Mouse (Mus musculus) heart, embryonic 13.5 days (tissue): Measurements from ENCODE around the gene Ubxn2a. TPM values are rescaled to one million over a fixed set of nuclear protein-coding genes. Genes with fewer than 3 reads are reported as not detected.

Experiments used
- ATAC-seq: fragments of 200-750 bp; cut with Nextera tagmentation; 2 replicates; pipeline ENCODE4 v1.8.0; 2017; ENCODE audit warnings: moderate TSS enrichment; ENCODE audit not compliant: insufficient number of reproducible peaks, low FRiP score, low TSS enrichment; ENCODE audit errors: extremely low read depth
- H3K27ac ChIP-seq: fragments of 300-500 bp; sonication (generic); replicated peaks from 2 replicates; pipeline ENCODE4 v1.5.1; 2015; ENCODE audit warnings: moderate library complexity, mild to moderate bottlenecking, inconsistent platforms
- H3K27me3 ChIP-seq: fragments of 300-500 bp; sonication (generic); replicated peaks from 2 replicates; pipeline ENCODE4 v1.6.1; 2015; ENCODE audit warnings: mild to moderate bottlenecking, inconsistent platforms
- H3K36me3 ChIP-seq: fragments of 300-500 bp; sonication (generic); 2 replicates; pipeline ENCODE4 v1.6.1; 2015; ENCODE audit warnings: mild to moderate bottlenecking, inconsistent platforms
- H3K4me1 ChIP-seq: fragments of 300-500 bp; sonication (generic); 2 replicates; pipeline ENCODE4 v1.6.1; 2015; ENCODE audit warnings: inconsistent platforms
- H3K4me2 ChIP-seq: fragments of 300-500 bp; sonication (generic); 2 replicates; pipeline ENCODE4 v1.6.1; 2015; ENCODE audit warnings: inconsistent platforms, mild to moderate bottlenecking, moderate library complexity
- H3K4me3 ChIP-seq: fragments of 300-500 bp; sonication (generic); 2 replicates; pipeline ENCODE4 v1.5.1; 2015; ENCODE audit warnings: moderate library complexity, mild to moderate bottlenecking, inconsistent platforms
- H3K9ac ChIP-seq: fragments of 300-500 bp; sonication (generic); 2 replicates; pipeline ENCODE4 v1.6.1; 2015; ENCODE audit warnings: inconsistent platforms, mild to moderate bottlenecking, moderate library complexity
- H3K9me3 ChIP-seq: fragments of 300-500 bp; sonication (generic); 2 replicates; pipeline ENCODE4 v1.6.1; 2016; ENCODE audit warnings: inconsistent platforms
- WGBS: fragments of 180-500 bp; shearing (Covaris S2); methylation state at CpG from one replicate; pipeline ENCODE4 v1.1.7; 2015; ENCODE audit warnings: mixed read lengths; 5-methylcytosine and 5-hydroxymethylcytosine counted together
- polyA plus RNA-seq: library from polyadenylated mRNA; unstranded; fragments of >200 nt; fragmentation: Nextera tagmentation; extraction: Ambion mirVana; gene quantifications from 2 replicates; pipeline ENCODE4 v1.2.1, GENCODE M21; 2015

The Ubxn2a gene
- 25.8 and 30.2 TPM in 2 replicates for polyA plus RNA-seq

- under 1% methylated on average over 122 of the region's 125 CpGs for WGBS
- H3K9me3 ChIP-seq = no peaks in the 10 kb centered on the region; the same call in 1 of the 2 replicates
- no peaks in the 10 kb centered on the region for H3K27me3 ChIP-seq
- no peaks in the 10 kb centered on the region for H3K36me3 ChIP-seq
- peaks cover 6% of the 10 kb centered on the region for H3K4me1 ChIP-seq
- peak within 1 kb of the TSS; percentile 84 for H3K4me2 ChIP-seq
- peak within 1 kb of the TSS; percentile 95 for H3K9ac ChIP-seq
- ATAC-seq = peak; percentile 91
- peak within 1 kb of the TSS; percentile 91 for H3K27ac ChIP-seq
- H3K4me3 ChIP-seq = peak within 1 kb of the TSS; percentile 80
Observed at GRCm38 (mm10) chr12:4906951-4907906, at the start of gene Ubxn2a. TSS of gene Ubxn2a (minus strand) at chr12:4907705.

GRCm38 (mm10) chr12:4953156-4953555 is 45.7 kb upstream of the Ubxn2a start:
- no peak overlapping the region for H3K27ac ChIP-seq
- H3K27me3 ChIP-seq = no peaks in the 10 kb centered on the region
- no peak overlapping the region for H3K9ac ChIP-seq
- no peak overlapping the region for H3K4me2 ChIP-seq
- no peak overlapping the region for H3K4me3 ChIP-seq
- no peaks in the 10 kb centered on the region for H3K9me3 ChIP-seq
- H3K4me1 ChIP-seq = no peaks in the 10 kb centered on the region
- WGBS = 81% methylated on average over 4 of the region's 4 CpGs
- no peak for ATAC-seq
- H3K36me3 ChIP-seq = peaks cover 74% of the 10 kb centered on the region

GRCm38 (mm10) chr12:4952272-4952671 is 44.8 kb upstream of the Ubxn2a start:
- no peaks in the 10 kb centered on the region for H3K9me3 ChIP-seq
- no peaks in the 10 kb centered on the region for H3K4me1 ChIP-seq
- H3K4me3 ChIP-seq = no peak overlapping the region
- no peak for ATAC-seq
- H3K36me3 ChIP-seq = peaks cover 78% of the 10 kb centered on the region
- H3K4me2 ChIP-seq = no peak overlapping the region
- no peak overlapping the region for H3K9ac ChIP-seq
- no peak overlapping the region for H3K27ac ChIP-seq
- 90% methylated on average over 1 of the region's 1 CpGs for WGBS
- H3K27me3 ChIP-seq = no peaks in the 10 kb centered on the region

GRCm38 (mm10) chr12:4930820-4931548 is 23.5 kb upstream of the Ubxn2a start:
- no peaks in the 10 kb centered on the region for H3K36me3 ChIP-seq
- H3K4me2 ChIP-seq = no peak overlapping the region
- ATAC-seq = no peak
- no peak overlapping the region for H3K9ac ChIP-seq
- H3K27ac ChIP-seq = no peak overlapping the region
- no peaks in the 10 kb centered on the region for H3K9me3 ChIP-seq
- WGBS = 95% methylated on average over 3 of the region's 3 CpGs
- peaks cover 23% of the 10 kb centered on the region for H3K4me1 ChIP-seq
- H3K4me3 ChIP-seq = no peak overlapping the region
- no peaks in the 10 kb centered on the region for H3K27me3 ChIP-seq

- Histone ChIP-seq H3K4me1 (peaks cover 17% of the 10 kb centered on the region), H3K27me3 (no peaks in the 10 kb centered on the region), H3K4me2 (no peak overlapping the region), H3K36me3 (no peaks in the 10 kb centered on the region), H3K9ac (no peak overlapping the region), H3K4me3 (no peak overlapping the region), H3K27ac (no peak overlapping the region), H3K9me3 (no peaks in the 10 kb centered on the region)
- 78% methylated on average over 2 of the region's 2 CpGs for WGBS
- ATAC-seq = no peak
Observed at GRCm38 (mm10) chr12:4928197-4928596, 20.7 kb upstream of the Ubxn2a start.

- H3K4me3 ChIP-seq = peak overlapping the region; percentile 97
- no peaks in the 10 kb centered on the region for H3K9me3 ChIP-seq
- ATAC-seq = peak; percentile 61
- H3K27ac ChIP-seq = peak overlapping the region; percentile 98
- under 1% methylated on average over 48 of the region's 48 CpGs for WGBS
- peaks cover 29% of the 10 kb centered on the region for H3K4me1 ChIP-seq
- H3K9ac ChIP-seq = peak overlapping the region; percentile 99
- no peaks in the 10 kb centered on the region for H3K27me3 ChIP-seq
- peak overlapping the region; percentile 86 for H3K4me2 ChIP-seq
- H3K36me3 ChIP-seq = no peaks in the 10 kb centered on the region
Observed at GRCm38 (mm10) chr12:4917805-4918591, 10.5 kb upstream of the Ubxn2a start.

- H3K9me3 ChIP-seq = no peaks in the 10 kb centered on the region
- peaks cover 25% of the 10 kb centered on the region for H3K4me1 ChIP-seq
- peak; percentile 100 for ATAC-seq
- H3K4me3 ChIP-seq = peak within 1 kb of the TSS; percentile 97
- H3K9ac ChIP-seq = peak within 1 kb of the TSS; percentile 99
- H3K27ac ChIP-seq = peak within 1 kb of the TSS; percentile 98
- H3K4me2 ChIP-seq = peak within 1 kb of the TSS; percentile 86
- H3K36me3 ChIP-seq = no peaks in the 10 kb centered on the region
- no peaks in the 10 kb centered on the region for H3K27me3 ChIP-seq
- under 1% methylated on average over 89 of the region's 89 CpGs for whole genome bisulfite sequencing
Observed at GRCm38 (mm10) chr12:4916994-4917804, 9.7 kb upstream of the Ubxn2a start, which contains the start of gene Atad2b. TSS of gene Atad2b (plus strand) at chr12:4917353.

GRCm38 (mm10) chr12:4914944-4915343 is 7.4 kb upstream of the Ubxn2a start:
- ATAC-seq = no peak
- no peak overlapping the region for H3K4me3 ChIP-seq
- H3K4me2 ChIP-seq = no peak overlapping the region
- H3K27ac ChIP-seq = no peak overlapping the region
- H3K27me3 ChIP-seq = no peaks in the 10 kb centered on the region
- peaks cover 14% of the 10 kb centered on the region for H3K4me1 ChIP-seq
- H3K9me3 ChIP-seq = no peaks in the 10 kb centered on the region; the same call in 1 of the 2 replicates
- H3K9ac ChIP-seq = no peak overlapping the region
- 77% methylated on average over 3 of the region's 3 CpGs for WGBS
- H3K36me3 ChIP-seq = no peaks in the 10 kb centered on the region

- WGBS = 70% methylated on average over 3 of the region's 3 CpGs
- H3K36me3 ChIP-seq = no peaks in the 10 kb centered on the region
- no peak overlapping the region for H3K9ac ChIP-seq
- H3K9me3 ChIP-seq = no peaks in the 10 kb centered on the region; the same call in 1 of the 2 replicates
- H3K4me3 ChIP-seq = no peak overlapping the region
- no peaks in the 10 kb centered on the region for H3K27me3 ChIP-seq
- no peak overlapping the region for H3K27ac ChIP-seq
- no peak overlapping the region for H3K4me2 ChIP-seq
- H3K4me1 ChIP-seq = peaks cover 9% of the 10 kb centered on the region
- no peak for ATAC-seq
Observed at GRCm38 (mm10) chr12:4914441-4914840, 6.9 kb upstream of the Ubxn2a start.

- H3K9ac ChIP-seq = no peak overlapping the region
- H3K27ac ChIP-seq = no peak overlapping the region
- no peaks in the 10 kb centered on the region; the same call in 1 of the 2 replicates for H3K9me3 ChIP-seq
- WGBS = 68% methylated on average over 4 of the region's 4 CpGs
- H3K27me3 ChIP-seq = no peaks in the 10 kb centered on the region
- H3K4me2 ChIP-seq = no peak overlapping the region
- no peaks in the 10 kb centered on the region for H3K36me3 ChIP-seq
- H3K4me3 ChIP-seq = no peak overlapping the region
- peaks cover 4% of the 10 kb centered on the region for H3K4me1 ChIP-seq
- no peak for ATAC-seq
Observed at GRCm38 (mm10) chr12:4911716-4912115, 4.2 kb upstream of the Ubxn2a start.
